Mouse (Mus musculus) stomach, postnatal 0 days (tissue): ENCODE results near the gene Cript.

Experiments used
- CTCF ChIP-seq: IDR thresholded peaks from 2 replicates; pipeline ENCODE4 v1.5.1; 2016; ENCODE audit warnings: antibody characterized with exemption, low read depth, mild to moderate bottlenecking, moderate library complexity
- EP300 ChIP-seq: optimal IDR thresholded peaks from 2 replicates; pipeline ENCODE3; 2016; ENCODE audit warnings: antibody characterized with exemption

GRCm38 (mm10) chr17:87073470-87073869, 48.1 kb downstream of the Cript start:
- TF ChIP-seq EP300 (no peak), CTCF (no peak)
